Mouse (Mus musculus): ENCODE measurements at regions not wholly inside any gene's neighbourhood (a gene's known extent, or its start where the extent isn't known, plus 50 kb on each side); places are given as distances from the start of the nearest gene placed in this dataset.

DNA sequence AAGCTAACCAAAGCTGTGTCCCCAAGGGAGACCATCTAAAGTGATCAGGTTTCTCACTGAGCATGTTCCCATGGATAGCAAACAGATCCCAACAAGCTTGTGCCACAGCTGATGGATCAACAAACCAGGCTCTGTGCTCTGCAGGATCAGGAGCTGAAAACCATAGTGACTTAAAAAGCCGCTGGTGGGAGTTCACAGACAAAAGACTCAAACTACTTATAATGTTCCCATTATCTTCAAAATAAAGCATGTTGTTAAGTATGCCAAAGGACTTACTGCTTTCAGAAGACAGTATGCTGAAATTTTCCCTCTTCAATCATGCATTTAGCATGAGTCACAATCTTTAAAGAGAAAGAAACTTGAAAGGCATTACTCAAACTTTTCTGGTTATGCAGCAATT is 254.5 kb downstream of the Pdha2 start:
- peak; percentile 18 for DNase-seq (ENCODE audit: low read depth)
- TF ChIP-seq POLR2A (IDR thresholded peaks at IDR 0.05; ENCODE audit: borderline replicate concordance, extremely low read depth, insufficient read depth, insufficient read length, poor library complexity, severe bottlenecking) (no peak), CTCF (IDR thresholded peaks at IDR 0.05; ENCODE audit: borderline replicate concordance, extremely low read depth, insufficient read depth, insufficient read length) (no peak)

DNA sequence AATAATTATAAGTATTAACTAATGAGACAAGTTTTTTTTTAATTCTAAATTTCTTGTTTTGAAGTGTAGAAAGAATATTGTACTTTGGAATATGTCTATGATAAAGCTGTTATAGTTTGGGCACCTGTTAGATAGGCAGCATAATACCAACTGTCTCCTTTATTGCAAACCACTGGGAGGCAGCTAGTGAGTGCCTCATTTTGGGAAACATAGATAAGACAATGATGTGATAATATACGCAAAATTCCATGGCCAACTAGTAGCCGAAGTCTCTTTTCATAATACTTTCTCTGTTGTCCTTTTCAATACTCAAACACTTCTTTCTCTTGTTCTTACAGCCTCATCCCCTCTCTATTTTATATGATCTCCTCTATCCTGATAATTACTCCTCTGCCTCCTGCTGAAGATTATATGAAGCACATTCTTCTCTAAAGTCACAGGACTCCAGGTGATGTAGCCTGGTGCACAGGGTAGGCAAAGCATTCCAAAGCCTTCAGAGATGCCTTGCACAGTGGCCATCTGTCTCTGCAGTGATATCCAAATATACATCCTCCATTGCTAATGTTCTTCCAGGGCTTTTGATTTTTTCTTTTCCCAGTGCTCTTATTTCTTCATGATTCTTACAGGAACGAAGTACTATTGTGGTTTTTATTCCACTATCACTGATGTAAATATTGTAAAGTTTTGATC is 259.9 kb downstream of the Pdha2 start:
- TF ChIP-seq CTCF (IDR thresholded peaks at IDR 0.05; ENCODE audit: borderline replicate concordance, extremely low read depth, insufficient read depth, insufficient read length): no peak
- no peak for TF ChIP-seq POLR2A (IDR thresholded peaks at IDR 0.05; ENCODE audit: borderline replicate concordance, extremely low read depth, insufficient read depth, insufficient read length, poor library complexity, severe bottlenecking)
- no peak for DNase-seq (ENCODE audit: low read depth)

DNA sequence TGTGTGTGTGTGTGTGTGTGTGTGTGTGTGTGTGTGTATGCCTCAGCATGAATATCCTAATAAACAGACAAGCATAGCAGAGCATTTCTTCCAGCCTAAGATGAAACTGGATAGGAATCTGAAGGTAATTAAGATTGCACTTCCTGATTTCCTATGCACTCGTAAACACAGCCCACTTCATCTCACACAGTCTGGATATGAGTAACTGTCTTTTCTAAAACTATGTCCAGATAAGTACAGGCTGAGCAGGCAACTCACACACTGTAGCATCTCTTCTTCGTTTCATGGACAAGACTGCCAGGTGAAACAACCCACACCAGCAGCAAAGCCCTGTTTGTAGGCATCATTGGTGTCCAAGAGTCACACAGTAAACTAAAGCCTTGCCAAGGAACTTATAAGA is 261.1 kb downstream of the Pdha2 start:
- no peak for DNase-seq (ENCODE audit: low read depth)
- TF ChIP-seq POLR2A (IDR thresholded peaks at IDR 0.05; ENCODE audit: borderline replicate concordance, extremely low read depth, insufficient read depth, insufficient read length, poor library complexity, severe bottlenecking) (no peak), CTCF (IDR thresholded peaks at IDR 0.05; ENCODE audit: borderline replicate concordance, extremely low read depth, insufficient read depth, insufficient read length) (no peak)

- TF ChIP-seq CTCF (IDR thresholded peaks at IDR 0.05; ENCODE audit: borderline replicate concordance, extremely low read depth, insufficient read depth, insufficient read length): no peak
- TF ChIP-seq POLR2A (IDR thresholded peaks at IDR 0.05; ENCODE audit: borderline replicate concordance, extremely low read depth, insufficient read depth, insufficient read length, poor library complexity, severe bottlenecking): no peak
- peak; percentile 81 for DNase-seq (ENCODE audit: low read depth)
Observed at GRCm38 (mm10) chr3:140949880-140950662, 262.1 kb downstream of the Pdha2 start.

- DNase-seq (ENCODE audit: low read depth): no peak
- TF ChIP-seq CTCF (IDR thresholded peaks at IDR 0.05; ENCODE audit: borderline replicate concordance, extremely low read depth, insufficient read depth, insufficient read length) (no peak), POLR2A (IDR thresholded peaks at IDR 0.05; ENCODE audit: borderline replicate concordance, extremely low read depth, insufficient read depth, insufficient read length, poor library complexity, severe bottlenecking) (no peak)
Observed at GRCm38 (mm10) chr3:140942450-140942849, 269.7 kb downstream of the Pdha2 start.

DNA sequence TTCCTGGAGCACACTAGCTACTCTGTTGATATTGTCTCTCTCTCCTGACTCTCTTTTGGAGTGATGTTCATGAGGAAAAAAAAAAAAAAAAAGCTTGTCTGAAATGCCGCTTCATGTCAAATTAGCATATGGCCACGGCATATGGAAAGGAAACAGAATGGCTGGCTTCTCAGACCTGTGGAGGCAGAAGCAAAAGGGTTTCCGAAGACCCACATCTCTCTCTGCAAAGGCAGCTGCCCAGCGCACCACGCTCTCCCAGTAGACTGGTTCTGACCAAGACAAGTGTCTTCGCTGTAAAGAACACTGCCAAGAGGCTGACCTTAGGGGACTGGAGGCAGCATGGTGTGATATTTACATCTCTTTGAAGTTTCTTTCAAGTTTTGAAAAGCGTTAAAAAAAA is 270.3 kb downstream of the Pdha2 start:
- DNase-seq (ENCODE audit: low read depth): peak; percentile 17

GRCm38 (mm10) chr3:140941316-140941715 is 270.8 kb downstream of the Pdha2 start:
- TF ChIP-seq CTCF (IDR thresholded peaks at IDR 0.05; ENCODE audit: borderline replicate concordance, extremely low read depth, insufficient read depth, insufficient read length) (no peak), POLR2A (IDR thresholded peaks at IDR 0.05; ENCODE audit: borderline replicate concordance, extremely low read depth, insufficient read depth, insufficient read length, poor library complexity, severe bottlenecking) (no peak)
- DNase-seq (ENCODE audit: low read depth): no peak

More for the DNA sequence above, 270.3 kb downstream of the Pdha2 start:
- TF ChIP-seq CTCF (IDR thresholded peaks at IDR 0.05; ENCODE audit: borderline replicate concordance, extremely low read depth, insufficient read depth, insufficient read length): no peak
- TF ChIP-seq POLR2A (IDR thresholded peaks at IDR 0.05; ENCODE audit: borderline replicate concordance, extremely low read depth, insufficient read depth, insufficient read length, poor library complexity, severe bottlenecking): no peak

DNA sequence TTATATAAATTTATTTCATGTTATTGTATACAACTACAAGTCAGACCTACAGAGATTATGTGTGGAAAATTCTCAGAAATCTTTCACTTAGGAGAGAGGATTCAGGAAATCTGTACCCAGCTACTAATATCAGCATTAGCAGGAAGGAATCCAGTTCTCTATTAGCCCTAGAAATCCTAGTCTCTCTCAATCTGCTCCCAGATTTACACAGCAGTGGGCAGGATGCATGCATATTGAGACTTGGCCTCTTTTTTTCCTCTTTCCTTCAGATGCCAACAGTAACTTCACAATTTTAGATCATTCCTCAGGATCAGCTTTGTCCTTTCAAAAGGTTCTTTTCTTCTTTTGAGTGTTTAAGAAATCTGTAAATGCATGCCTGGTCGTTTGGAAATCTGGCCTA is 279.0 kb downstream of the Pdha2 start:
- DNase-seq (ENCODE audit: low read depth): no peak

DNA sequence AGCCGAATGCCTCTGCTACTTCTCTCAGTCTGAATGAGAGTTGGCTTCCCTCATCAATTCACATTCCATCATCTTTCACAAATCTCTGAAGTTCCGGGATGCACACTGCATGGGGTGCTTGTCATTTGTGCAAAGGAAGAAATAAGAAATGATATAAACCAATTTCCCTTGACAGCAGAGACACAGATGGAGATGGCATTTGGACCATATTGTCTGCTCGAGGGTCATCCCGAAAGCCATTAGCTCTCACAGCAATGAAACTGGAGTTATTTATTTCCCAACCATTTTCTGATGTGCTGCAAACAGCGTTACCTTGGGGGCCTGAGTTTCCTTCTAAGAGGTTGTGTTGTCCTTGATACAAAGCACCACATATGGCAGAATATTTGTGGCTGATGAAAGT is 285.5 kb downstream of the Pdha2 start:
- TF ChIP-seq CTCF (IDR thresholded peaks at IDR 0.05; ENCODE audit: borderline replicate concordance, extremely low read depth, insufficient read depth, insufficient read length) (no peak), POLR2A (IDR thresholded peaks at IDR 0.05; ENCODE audit: borderline replicate concordance, extremely low read depth, insufficient read depth, insufficient read length, poor library complexity, severe bottlenecking) (no peak)
- DNase-seq (ENCODE audit: low read depth): no peak

More for the DNA sequence above, 279.0 kb downstream of the Pdha2 start:
- TF ChIP-seq POLR2A (IDR thresholded peaks at IDR 0.05; ENCODE audit: borderline replicate concordance, extremely low read depth, insufficient read depth, insufficient read length, poor library complexity, severe bottlenecking) (no peak), CTCF (IDR thresholded peaks at IDR 0.05; ENCODE audit: borderline replicate concordance, extremely low read depth, insufficient read depth, insufficient read length) (no peak)

- TF ChIP-seq POLR2A (IDR thresholded peaks at IDR 0.05; ENCODE audit: borderline replicate concordance, extremely low read depth, insufficient read depth, insufficient read length, poor library complexity, severe bottlenecking): no peak
- TF ChIP-seq CTCF (IDR thresholded peaks at IDR 0.05; ENCODE audit: borderline replicate concordance, extremely low read depth, insufficient read depth, insufficient read length): no peak
- no peak for DNase-seq (ENCODE audit: low read depth)
Observed at GRCm38 (mm10) chr3:140876201-140876895, 335.8 kb downstream of the Pdha2 start.

- no peak for DNase-seq (ENCODE audit: low read depth)
- no peak for TF ChIP-seq CTCF (IDR thresholded peaks at IDR 0.05; ENCODE audit: borderline replicate concordance, extremely low read depth, insufficient read depth, insufficient read length)
- TF ChIP-seq POLR2A (IDR thresholded peaks at IDR 0.05; ENCODE audit: borderline replicate concordance, extremely low read depth, insufficient read depth, insufficient read length, poor library complexity, severe bottlenecking): no peak
Observed at GRCm38 (mm10) chr3:140875500-140876200, 336.5 kb downstream of the Pdha2 start.
